Mouse (Mus musculus): ENCODE results near the gene Heatr6. TPM values are rescaled to one million over a fixed set of nuclear protein-coding genes. Genes with fewer than 3 reads are reported as not detected.

Heatr6 gene
- total RNA-seq, 2 experiments from 2014 or later, result 8.5 to 10.7 TPM

DNA sequence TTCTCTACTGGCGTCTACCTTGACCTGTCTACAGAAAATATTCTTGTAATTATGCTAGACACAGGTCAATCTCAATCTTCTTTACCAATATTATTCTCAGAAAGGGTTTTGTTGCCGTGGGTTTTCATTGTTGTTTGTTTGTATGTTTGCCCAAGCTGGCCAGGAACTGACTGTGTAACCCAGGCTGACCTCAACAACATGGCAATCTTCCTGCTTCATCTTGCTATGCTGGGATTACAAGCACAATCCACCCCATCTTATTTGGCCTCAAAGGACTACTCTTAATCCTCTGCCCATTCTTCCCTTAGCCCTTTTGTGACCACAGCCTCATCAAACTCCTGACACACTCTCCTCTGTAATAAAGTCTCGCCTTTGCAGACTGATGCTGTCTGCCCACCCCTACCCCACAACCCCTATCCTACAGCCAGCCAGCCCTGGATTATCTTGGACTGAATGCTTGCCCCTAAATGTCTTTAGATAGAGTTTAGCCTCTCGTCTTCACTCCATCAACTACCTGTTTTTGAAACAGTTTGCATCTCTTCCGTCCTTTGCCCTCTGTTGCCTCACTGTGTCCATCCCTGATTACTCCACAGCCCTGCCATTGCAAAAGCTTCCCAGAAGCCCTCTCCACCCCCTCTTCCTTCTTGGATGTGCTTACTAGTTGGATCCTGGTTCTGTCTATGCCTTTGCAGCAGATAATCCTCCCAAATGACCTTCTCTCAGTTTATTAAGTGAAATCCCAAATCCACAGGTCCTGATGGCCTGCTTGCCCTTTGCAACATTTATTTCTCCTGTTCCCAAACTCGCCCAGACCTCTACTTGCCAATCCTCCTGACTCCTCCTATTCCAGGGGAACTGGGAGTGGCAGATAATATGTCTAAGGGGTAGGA is 5.9 kb upstream of the Heatr6 start:
- no peak for DNase-seq (ENCODE audit: low spot score)

DNA sequence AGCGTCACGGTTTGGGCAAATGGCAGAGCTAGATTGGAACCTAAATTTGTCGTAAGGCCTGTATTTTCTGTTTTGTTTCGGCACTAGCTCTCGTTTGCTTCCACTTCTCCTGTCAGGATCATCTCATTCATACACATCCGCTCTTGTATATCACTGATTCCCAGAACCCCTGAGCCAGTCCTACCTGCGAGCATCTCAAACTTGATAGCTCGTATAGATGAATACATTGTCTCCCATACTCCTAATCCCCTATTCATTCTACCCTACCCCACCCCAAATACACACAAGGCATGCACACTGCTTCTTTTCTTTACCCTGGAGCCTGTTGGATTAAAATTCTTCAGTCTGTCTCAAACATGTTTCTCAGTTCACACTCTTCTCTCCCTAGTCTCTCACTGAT is 731 bp downstream of the Heatr6 start:
- DNase-seq (ENCODE audit: low spot score), result no peak

DNA sequence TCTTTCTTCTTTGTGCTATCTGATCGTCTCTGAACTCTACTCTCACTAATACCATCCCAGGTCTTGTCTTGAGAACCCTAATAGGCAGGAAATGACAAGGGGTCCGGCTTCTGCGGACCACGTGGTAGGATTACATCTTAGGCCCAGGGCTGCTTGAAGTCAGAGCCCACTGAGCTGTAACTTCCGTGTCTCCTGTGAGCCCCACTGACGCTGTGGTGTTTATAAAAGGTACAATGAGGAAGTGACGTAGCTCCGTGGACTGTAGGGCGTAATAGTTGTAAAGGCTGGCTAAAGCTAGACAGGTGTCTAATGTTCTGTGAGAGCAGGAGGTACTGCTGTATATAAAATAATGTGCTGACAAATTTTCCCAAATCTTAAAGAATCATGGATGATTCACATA is 13.8 kb downstream of the Heatr6 start:
- no peak for DNase-seq (ENCODE audit: low spot score)

DNA sequence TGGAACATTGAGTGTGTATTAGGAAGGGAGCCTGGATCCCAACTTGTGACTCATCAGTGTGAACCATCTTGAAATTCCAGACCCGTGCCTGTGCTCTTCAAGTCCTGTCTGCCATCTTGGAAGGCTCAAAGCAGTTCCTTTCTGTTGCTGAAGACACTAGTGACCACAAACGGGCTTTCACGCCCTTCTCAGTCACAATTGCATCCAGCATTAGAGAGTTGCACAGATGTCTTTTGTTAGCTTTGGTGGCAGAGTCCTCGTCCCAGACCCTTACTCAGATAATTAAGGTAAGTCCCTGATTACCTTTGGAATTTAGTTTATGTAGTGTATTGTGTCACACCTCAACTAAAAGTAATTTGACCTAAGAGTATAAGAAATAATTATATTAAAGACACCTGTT is 15.5 kb downstream of the Heatr6 start:
- DNase-seq (ENCODE audit: low spot score), result no peak

DNA sequence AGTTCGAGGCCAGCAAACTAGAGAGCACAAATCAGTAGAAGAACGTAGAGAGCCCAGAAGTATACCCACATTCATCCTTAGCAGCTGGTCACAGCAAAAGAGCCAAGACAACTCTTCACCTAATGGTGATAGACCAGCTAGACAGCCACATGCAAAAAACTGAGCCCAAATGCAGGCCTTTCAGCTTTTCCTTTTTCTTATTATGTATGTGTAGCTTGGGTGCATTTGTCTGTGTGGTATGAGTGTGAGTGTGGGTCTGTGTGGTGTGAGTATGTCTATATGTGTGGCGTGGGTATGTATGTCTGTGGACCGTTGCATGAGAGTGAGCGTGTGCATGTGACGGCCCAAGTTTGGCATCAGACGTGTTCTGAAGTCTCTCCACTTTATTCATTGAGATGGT is 17.5 kb downstream of the Heatr6 start:
- DNase-seq (ENCODE audit: low spot score), result no peak

DNA sequence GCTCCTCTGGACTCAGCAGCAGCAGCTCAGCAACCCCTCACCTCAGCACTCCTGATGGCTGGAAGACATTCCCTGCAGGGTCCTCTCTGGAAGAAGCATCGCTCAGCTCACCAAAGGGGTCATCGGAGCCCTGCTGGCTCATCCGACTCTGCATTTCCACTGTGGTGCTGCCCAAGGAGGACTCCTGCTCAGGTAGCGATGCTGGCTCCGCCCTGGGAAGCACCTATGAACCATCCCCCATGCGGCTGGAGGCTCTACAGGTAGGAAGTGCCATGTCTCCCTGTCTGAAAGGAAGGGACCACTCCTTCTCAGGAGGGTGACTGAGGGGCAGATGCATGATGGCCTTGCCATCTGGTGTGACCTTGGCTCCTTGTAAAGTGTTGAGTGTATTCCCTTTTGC is 18.8 kb downstream of the Heatr6 start:
- DNase-seq (ENCODE audit: low spot score), result no peak

DNA sequence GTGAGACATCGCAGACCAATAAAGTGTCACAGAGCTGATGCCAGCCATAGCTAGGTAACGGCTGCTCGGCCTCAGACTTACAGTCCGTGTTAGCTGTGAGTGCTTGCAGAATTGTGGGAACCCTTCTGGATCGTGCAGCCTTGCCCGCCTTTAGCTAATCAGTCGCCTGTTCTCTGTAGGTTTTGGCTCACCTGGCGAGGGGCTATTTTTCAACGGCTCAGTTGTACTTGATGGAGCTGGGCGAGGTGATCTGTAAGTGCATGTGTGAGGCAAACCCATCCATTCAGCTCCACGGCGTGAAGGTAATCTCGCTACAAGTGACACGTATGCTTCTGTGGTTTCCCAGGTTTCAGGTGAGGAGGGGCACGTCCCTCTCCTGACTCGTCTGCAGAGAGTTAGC is 20.2 kb downstream of the Heatr6 start:
- DNase-seq (ENCODE audit: low spot score), result no peak

DNA sequence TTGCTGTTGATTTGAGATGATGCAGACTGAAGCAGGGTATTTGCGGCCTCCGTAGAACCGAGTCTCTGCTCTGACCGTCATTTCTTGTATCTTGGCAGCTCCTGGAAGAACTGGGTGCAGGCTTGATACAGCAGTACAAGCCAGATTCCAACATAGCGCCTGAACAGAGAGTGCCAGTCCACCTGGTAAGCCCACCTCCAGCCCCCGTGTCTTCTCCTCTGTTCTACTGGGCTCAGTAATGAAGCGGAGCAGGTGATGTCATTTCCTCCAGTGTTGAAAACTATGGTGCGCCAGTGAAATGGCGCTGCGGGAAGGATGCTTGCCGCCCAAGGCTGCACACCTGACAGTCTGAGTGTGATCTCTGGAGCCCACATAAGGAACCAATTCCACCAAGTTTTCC is 20.8 kb downstream of the Heatr6 start:
- DNase-seq (ENCODE audit: low spot score), result no peak

DNA sequence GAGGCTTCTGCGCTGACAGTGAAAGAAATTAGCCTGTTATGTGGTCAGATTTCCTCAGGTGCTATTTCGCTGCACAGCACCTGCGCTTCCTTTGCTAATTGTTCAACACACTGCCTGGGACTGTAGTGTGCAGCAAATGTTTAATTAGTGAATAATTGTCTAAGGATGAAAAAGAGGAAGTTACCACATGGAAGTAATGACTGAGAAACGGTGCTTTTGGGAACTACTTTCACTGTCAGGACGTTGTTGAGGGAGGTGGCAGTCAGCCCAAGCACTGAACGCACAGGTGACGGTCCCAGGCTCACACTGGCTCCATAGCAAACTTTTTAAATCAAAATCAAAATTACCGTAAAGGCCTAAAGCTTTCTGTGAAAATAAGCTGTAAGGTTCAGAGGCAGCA is 23.3 kb downstream of the Heatr6 start:
- no peak for DNase-seq (ENCODE audit: low spot score)

DNA sequence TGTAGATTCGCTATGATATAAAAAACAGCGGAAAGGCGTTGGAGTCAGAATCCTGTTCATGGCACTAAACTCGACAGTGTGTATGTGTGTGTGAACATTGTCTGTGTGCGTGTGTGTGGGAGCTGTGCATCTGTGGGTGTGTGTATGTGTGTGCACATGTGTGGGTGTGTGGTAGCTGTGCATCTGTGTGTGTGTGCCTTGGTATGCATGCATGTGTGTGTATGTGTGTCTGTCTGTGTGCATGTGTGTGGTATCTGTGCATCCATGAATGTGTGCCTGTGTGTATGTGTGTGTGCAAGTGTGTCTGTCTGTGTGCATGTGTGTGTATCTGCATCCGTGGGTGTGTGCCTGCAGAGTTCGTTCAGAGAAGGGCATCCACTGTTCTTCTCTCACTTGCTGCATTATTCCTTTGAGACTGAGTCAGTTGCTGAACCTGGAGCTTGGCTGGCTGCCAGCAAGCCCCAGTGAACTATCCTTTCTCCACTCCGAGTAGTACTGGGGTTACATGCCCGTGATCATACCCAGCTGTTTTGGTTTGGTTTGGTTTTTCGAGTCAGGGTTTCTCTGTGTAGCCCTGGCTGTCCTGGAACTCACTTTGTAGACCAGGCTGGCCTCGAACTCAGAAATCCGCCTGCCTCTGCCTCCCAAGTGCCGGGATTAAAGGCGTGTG is 30.6 kb downstream of the Heatr6 start:
- DNase-seq (ENCODE audit: low spot score), result no peak

DNA sequence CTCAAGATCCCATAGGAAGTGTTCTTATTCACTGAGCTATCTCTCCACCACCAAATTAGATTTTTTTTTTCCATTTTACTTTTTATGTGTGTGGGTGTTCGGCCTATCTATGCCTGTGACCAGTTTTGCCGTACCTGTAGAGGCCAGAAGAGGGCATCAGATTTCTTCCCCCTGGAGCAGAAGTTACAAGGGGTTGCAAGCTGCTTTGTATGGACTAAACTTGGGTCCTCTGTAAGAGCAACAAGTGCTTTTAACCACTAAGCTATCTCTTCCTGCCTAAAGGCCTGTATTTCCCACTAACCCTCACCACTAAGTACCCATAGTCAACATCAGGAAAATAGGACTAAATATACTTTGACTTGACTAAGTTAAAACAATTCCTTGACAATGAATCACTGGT is 31.2 kb downstream of the Heatr6 start:
- DNase-seq (ENCODE audit: low spot score), result peak; percentile 9

DNA sequence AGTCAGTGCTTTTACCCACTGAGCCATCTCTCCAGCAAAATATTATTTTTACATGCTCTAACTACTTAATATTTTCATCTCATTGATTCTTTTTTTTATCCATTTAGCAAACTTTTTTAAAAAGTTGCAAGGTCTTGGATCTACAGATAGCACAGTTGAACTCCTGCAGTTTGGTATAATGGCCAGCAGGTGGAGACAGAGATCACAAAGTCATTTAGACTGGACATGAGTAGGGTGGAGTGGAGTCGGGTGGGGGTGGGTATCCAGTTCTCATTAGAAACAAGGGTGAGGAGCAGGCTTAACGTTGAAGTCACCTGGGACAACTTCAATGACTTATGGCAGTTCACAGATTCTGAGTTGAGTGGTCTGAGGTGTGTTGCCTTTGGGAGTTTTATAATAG is 31.9 kb downstream of the Heatr6 start:
- DNase-seq (ENCODE audit: low spot score), result peak; percentile 38

DNA sequence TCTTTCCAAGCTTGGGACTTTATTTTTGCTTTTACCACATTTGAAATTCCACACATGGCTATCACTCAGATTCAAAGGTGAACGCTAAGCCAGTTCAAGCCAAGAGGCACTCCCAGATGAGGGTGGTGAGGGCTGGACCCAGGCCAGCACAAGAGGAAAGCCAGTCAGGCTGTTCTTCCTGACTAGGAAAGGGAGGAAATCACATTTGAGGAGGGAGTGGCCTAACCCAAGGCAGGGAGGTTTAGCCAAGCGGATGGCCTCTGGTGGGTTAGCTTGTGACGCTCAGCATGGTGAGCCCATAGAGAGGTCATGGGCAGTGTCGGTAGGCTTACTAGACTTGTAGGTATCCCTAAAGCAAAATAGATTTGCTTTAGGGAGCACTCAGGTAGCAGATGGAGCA is 33.3 kb downstream of the Heatr6 start:
- peak; percentile 6 for DNase-seq (ENCODE audit: low spot score)

DNA sequence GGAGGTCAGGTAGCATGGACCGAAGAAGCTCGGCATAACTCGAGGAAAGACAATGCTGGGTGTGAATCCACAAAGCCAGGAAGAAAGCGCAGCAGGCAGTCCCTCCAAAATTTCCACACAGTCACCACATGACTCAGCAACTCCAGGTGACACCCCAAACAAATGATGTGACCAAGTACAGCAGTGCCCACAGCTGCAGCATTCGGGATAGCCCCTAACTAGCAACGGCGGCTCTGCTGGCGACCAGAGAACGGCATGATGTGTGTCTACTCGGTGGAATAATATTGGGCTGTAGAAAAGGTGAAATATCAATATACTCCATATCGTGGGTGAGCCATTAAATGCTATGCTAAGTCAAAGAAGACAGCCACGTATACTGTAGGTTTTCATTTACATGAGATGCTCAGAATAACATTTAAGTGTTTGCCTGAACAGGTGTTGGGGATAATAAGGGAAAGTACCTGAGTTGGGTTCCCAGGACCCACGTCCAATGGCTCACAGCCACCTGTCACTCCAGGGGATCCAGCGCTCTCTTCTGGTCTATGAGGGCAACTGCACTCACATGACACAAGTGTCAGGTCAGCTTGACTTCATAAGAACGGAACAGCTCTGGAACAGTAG is 34.0 kb downstream of the Heatr6 start:
- no peak for DNase-seq (ENCODE audit: low spot score)

DNA sequence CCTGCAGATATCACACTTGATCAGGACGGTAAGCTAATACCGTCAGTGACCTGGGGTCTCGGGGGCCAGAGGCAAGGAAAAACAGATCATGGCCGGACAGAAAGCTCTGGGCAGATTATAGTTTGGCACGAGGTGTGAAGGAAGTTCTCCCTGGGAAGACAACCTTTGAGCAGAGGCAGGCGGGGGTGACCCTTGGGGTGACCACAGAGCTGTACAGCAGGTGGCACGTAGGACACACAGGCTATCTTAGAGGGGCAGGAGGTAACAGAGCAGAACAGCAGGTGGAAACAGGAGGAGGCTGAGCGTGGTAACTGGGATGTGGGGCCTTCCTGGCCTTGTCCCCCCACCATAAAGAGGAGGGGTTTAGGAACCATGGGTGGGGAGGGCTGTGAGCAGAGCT is 34.8 kb downstream of the Heatr6 start:
- DNase-seq (ENCODE audit: low spot score), result no peak

DNA sequence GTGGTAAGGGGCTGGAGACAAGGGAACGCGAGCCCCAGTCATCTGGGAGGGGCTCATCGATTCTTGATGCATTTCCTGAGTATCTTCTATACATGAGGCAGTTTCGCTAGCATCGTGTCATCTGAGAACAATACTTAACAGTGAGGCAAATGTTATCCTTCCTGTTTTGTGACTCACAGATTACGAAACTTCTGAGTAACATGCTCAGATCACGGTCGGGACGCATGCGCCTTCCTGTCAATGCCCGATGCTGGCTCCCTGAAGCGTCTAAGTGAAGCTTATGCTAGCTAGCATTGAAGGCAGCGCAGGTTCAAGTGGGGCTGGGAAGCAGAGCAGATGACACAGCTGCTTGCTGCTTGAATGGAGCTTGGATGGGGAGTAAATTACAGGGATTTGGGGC is 35.8 kb downstream of the Heatr6 start:
- DNase-seq (ENCODE audit: low spot score), result peak; percentile 8

DNA sequence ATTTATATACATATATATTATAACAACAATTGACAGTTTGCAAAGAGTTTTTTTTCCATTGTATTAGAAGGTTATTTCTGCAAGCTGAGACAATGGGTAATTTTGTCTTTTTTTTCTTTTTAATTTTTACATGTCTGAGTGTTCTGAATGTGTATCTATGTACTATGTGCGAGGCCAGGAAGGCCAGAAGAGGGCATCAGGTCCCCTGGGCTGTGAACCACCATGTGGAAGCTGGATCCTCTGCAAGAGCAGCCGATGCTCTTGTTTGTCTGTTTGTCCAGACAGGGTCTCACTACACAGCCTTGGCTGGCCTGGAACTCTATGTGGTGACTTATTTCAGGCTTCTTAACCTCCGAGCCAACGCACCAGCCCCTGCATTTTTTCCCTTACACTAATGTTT is 37.6 kb downstream of the Heatr6 start:
- DNase-seq (ENCODE audit: low spot score), result no peak

DNA sequence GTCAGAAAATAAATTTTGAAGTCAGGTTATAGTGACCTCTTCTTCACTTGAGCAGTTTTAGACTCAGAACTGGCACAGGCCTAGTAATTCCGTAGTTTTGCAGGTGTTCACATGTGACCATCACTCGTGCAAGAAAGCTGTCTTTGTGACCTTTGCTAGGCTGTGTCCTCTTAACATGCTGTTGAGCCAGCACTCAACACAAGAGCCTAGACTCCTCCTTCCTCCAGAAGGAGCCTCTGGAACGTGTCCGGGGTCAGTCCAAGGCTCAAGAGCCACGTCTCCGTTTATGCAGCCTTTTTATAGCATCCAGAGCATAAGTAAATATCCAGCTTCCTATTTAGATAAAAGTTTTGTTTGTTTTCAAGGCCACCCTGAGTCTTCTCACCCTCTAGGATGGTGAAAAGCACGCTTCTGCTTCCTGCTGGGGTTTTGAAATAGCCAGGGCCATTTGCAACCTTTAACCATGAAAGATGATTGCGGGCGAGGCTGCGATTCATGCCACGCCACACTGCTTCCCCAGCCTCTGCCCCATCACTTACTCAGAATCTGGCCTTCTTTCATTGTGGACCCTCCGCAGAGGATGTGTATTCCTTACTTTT is 38.9 kb downstream of the Heatr6 start:
- no peak for DNase-seq (ENCODE audit: low spot score)

DNA sequence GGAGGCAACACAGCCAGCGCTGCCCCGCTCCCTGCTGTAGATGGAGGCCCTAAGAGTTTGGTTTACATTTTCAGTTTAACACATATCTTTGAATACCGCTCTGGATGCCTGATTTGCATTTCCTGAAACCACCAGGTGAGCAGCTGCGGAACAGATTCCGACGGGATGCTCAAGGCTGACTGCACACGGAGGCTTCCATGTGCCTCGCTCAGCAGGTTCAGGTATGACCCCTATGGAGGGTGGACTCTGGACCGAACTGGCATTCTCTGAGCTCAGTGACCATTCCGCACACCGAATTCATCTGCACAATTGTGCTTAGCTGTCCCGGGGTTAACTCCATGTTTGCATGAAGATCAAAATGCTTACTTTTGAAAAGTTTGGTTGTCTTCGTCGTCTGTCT is 39.8 kb downstream of the Heatr6 start:
- DNase-seq (ENCODE audit: low spot score), result no peak

DNA sequence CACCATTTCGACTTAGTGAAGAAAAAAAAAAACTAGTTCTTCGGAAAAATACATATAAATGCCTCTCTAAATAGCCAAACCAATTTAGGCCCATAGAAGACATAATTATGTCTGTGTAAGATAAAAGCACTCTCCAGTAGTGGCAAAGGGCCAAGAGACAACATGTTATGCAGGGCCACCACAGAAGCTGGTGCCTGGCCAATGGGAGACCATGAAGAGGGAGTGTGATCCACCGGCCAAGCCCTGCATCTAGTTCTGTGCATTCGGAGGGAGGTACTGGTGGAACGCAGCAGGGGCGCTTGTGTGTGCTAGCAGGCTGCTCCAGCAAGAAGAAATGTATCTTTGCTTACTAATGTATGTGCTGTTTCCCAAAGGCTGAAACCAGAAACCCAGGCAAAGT is 42.6 kb downstream of the Heatr6 start:
- no peak for DNase-seq (ENCODE audit: low spot score)

DNA sequence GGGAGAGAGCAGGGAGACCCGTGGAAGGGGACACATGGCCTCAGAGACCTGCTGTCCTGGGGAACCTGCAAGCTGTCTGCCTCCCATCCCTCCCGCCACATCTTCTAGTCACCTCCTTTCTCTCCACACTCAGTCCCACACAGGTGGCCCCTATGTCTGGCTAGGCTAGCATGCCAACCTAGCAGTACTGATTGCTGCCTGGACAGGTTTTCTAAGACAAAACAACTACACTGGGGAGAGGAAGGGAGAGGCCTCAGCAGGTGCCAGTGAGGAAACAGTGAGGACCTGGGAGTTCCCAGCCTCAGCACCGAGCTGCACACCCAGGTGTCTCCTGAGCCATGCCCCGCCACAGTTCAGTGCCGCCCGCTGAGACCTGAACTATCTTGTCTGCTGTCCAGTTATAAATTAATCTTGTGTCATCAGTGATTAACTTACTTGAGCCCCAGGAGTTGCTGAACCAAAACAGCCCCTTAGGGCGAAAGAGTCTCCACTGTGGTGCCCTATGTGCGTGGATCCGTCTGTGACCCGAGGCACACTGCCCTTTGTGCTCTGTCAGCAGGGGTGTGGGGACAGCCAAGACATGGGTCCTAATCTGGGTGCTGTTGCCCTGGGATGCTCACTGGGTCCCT is 43.6 kb downstream of the Heatr6 start:
- no peak for DNase-seq (ENCODE audit: low spot score)

Measured in gastrocnemius, adult 18-20 months (tissue).